Mouse (Mus musculus) brain, embryonic 14.5 days (tissue): ENCODE measurements around the gene Cd300lg. TPM values are rescaled to one million over a fixed set of nuclear protein-coding genes. Genes with fewer than 3 reads are reported as not detected.

ENCODE experiments used
- DNase-seq: peaks from one replicate; pipeline ENCODE4 v3.0.0-alpha.2; 2011; ENCODE audit warnings: low read depth
- CTCF ChIP-seq: fragments of 200-500 bp; IDR thresholded peaks from 2 replicates; pipeline ENCODE4 v1.5.1; 2012; ENCODE audit warnings: inconsistent platforms, mild to moderate bottlenecking, moderate library complexity, borderline replicate concordance; ENCODE audit not compliant: insufficient read depth, insufficient read length; ENCODE audit errors: extremely low read depth
- POLR2A ChIP-seq: fragments of 200-500 bp; IDR thresholded peaks from 2 replicates; pipeline ENCODE4 v1.6.1; 2012; ENCODE audit warnings: mild to moderate bottlenecking, inconsistent platforms, borderline replicate concordance; ENCODE audit not compliant: poor library complexity, insufficient read depth, insufficient read length, severe bottlenecking; ENCODE audit errors: extremely low read depth
- polyA plus RNA-seq: library from polyadenylated mRNA; depleted of rRNA; stranded (reverse); fragments of >200 nt; gene quantifications from 2 replicates; pipeline ENCODE4 v1.2.3, GENCODE M21; 2012; rRNA removed

Gene Cd300lg
- polyA plus RNA-seq, result 0.11 and 0.15 TPM in 2 replicates

DNA sequence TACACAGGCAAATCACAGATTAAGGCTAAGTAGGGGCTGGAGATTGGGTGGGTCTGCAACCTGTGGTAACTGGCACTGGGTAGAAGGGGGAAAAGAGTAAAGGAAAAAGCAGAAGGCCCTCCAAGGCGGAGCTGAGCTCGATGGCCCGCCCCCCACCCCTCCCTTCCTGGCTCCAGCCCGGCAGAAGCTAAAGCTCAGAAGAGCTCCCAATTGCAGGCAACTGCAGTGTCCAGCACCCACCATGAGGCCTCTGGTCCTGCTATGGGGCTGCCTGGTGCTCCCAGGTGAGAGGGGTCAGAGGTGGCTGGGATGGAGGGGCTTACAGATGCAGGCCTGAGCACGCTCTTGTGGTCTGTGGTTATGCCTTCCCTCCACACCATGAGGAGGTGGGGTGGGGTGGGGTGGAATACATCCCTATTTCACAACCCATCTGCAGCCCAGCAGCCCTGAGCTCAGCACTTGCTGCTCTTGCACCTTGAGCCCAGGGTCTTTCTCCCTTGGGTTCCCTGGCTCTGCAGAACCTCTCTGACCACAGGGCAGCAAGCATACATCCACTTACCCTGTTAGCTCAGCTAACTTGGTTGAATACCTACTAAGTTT lies at the start of gene Cd300lg:
Gene Cd300lg (plus strand): TSS at position 160 of the 600 bp plus-strand sequence.
- DNase-seq, result no peak
- TF ChIP-seq CTCF (no peak), POLR2A (no peak)

DNA sequence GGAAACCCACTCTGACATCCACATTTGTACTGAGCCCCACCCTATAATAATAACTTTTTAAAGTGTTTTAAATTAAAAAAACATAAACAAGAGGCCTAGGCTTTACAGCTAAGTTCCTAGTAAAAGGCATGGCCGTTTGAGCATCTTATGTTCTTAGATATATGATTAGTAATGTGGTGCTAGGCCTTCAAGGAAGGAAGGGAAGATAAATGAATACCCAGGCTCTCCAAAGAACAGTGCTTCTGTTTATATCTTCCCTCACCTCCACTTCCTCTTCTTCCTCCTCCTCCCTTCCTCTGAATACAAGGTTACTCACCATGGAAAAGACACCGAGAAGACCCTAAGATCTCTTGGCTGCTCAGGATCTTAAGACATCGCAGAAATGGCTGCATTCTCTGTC lies 49.5 kb upstream of the Cd300lg start:
- no peak for DNase-seq

DNA sequence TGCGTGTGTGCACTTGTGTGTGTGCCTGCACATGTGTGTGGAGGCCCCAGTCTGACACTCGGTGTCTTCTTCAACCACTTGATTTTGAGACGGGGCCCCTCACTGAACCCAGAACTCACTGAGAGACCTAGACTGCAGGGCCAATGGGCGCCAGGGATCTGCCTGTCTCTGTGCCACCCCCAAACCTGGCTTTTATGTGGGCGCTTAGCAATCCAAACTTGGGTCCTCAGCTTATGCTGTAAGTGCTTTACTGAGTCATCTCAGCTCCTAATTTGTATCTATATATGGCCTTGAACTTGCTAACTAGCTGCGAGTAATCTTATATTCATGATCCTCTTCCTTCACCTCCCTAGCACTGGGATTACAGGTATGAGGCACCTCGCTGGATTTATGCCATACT lies 48.9 kb upstream of the Cd300lg start:
- no peak for DNase-seq
- no peak for TF ChIP-seq CTCF
- no peak for TF ChIP-seq POLR2A

More for the DNA sequence above, 49.5 kb upstream of the Cd300lg start:
- no peak for TF ChIP-seq POLR2A
- TF ChIP-seq CTCF, result no peak

DNA sequence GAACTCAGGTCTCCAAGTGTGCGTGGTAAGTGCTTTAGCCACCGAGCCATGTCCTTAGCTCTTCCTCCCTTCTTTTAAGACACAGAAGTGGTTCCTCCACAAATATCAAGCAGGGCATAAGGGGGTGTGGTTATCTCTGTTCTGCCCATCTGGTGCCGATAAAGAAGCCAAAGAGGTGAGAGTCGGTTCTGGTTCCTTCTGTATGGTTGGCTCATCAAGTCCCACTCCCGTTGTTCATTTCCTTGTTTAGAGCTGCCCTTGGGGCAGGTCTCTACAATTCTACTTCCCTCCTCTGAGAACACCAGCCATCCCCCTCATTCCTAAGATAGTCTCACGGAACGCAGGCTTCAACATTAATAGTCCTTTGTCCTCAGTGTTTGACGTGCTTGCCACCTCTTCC lies 47.2 kb upstream of the Cd300lg start:
- no peak for TF ChIP-seq CTCF
- no peak for TF ChIP-seq POLR2A
- no peak for DNase-seq

DNA sequence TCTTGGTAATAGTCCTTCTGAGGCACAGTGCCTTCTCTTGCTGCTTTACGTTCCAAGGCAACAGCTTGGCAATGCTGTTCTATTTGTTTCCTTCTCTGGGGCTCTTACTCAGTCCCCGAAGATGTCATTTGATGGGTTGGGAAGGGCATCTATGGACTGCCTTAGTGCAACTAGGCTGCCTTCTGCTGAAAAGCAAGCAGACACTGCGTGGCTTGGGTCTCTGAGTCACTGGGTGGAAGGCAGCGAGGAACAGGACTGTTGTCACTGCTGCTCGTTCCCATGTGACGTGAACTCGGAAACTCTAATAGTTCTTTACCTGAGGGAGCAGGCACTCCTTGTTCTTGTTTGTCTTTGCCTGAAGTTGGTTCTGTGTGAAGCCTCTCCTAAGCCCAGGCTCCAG lies 45.4 kb upstream of the Cd300lg start:
- no peak for DNase-seq
- TF ChIP-seq POLR2A (no peak), CTCF (no peak)

DNA sequence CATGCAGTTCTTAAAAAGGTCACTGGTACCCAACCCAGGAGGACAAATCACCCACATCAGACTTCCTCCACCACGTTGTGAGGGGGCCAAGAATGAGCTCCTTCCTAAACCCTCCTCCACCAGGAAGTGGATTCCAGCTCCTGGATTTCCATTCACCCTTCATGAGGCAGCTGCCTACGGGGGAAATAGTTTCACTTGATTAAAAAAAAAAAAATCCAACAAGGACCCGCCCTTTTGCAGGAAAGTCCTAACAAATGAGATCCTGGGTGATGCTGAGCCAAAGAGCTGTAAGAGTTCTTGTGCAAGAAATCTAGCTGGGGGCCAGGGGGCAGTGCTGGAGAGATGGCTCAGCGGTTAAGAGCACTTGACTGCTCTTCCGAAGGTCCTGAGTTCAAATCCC lies 43.1 kb upstream of the Cd300lg start:
- no peak for DNase-seq
- no peak for TF ChIP-seq POLR2A

DNA sequence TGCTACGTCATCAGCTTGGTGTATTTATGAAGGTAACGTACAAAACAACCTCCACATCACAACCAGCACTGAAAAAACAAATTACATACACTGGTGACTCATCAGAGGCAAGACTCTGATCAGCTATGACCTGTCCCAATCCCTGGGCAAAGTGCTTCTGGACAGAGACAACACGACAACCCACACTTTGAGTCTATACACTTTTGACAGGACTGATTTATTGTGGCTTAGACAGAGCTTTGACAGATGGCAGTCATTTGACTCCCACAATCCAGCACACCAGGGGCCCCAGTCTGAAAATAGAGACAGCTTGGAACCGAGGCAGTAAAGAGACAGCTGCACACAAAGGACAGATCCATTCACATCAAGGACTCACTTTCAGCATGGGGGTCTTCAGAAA lies 41.8 kb upstream of the Cd300lg start:
- TF ChIP-seq POLR2A, result no peak
- TF ChIP-seq CTCF, result no peak

DNA sequence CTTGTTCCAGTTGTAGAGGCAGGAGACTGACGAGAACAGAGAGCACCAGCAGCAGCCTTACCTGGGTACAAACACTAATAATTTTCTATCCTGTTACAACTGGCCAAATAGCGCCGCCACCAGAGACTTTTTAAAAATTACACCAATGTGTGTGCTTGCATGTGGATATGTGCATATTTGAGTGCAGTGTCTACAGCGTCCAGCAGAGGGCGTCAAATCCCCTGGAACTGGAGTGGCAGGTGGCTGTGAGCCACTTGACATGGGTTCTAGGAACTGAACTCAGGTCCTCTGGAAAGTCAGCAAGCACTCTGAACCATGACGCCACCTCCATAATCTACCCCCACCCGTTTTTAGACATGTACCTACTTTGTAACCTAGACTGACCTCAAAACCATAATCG lies 37.1 kb upstream of the Cd300lg start:
- no peak for DNase-seq
- peak; percentile 53 for TF ChIP-seq CTCF
- no peak for TF ChIP-seq POLR2A

More for the DNA sequence above, 41.8 kb upstream of the Cd300lg start:
- no peak for DNase-seq

DNA sequence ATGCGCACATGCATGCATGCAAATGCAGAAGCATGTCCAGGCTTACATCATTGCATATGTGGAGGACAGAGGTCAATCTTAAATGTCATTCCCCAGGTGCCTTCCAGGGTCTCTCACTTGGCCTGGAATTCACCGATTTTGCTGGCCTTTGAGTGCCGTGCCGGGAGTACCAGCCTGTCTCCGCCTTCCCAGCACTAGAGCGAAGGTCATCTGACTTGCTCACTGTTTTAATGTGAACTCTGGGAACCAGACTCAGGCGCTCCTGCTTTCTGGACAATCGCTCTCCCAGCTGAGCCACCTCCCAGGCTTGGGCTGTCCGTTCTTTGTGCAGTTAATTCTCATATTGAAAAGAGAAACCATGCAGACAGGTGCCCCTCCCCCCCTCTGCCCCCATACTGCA lies 35.0 kb upstream of the Cd300lg start:
- DNase-seq, result peak; percentile 53
- TF ChIP-seq POLR2A (no peak), CTCF (no peak)

DNA sequence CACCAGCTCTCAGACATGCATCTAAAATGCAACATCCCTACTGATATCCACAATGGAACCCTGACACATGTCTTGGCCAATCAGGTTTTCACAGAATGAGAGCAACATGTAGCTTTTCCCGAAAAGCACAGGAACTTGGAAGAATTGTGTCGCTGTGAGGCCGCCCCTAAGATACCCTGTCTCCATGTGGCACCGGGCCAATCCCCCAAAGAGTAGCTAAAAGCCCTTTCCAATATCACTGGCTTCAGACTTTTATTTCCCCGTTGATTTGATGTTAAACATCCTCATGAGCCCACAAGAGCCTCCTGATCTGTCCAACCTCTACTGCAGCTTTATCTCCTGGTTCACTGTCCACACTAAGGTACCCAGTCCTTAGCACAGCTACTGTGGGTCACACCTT lies 34.6 kb upstream of the Cd300lg start:
- TF ChIP-seq POLR2A, result no peak

DNA sequence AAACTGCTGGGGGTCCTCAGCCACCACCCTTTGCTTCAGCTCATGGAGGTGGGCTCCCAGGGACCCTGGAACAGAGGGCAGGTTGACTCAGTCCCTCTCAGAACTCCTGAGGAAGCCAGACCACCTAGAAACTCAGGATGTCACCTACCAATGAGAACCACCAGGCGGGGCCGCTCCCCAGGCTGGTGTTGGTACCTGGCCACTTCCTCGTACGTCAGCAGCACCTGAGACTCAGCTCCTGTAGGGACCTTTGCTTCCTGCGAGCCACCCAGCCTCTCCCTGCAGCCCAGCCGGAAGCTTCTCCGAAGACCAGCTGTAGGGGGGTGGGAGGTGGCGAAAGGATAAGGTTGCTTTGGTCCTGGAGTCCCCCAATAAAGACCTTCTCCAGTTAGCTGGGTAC lies 32.9 kb upstream of the Cd300lg start:
- TF ChIP-seq CTCF (no peak), POLR2A (no peak)
- DNase-seq, result no peak

More for the DNA sequence above, 34.6 kb upstream of the Cd300lg start:
- no peak for DNase-seq

DNA sequence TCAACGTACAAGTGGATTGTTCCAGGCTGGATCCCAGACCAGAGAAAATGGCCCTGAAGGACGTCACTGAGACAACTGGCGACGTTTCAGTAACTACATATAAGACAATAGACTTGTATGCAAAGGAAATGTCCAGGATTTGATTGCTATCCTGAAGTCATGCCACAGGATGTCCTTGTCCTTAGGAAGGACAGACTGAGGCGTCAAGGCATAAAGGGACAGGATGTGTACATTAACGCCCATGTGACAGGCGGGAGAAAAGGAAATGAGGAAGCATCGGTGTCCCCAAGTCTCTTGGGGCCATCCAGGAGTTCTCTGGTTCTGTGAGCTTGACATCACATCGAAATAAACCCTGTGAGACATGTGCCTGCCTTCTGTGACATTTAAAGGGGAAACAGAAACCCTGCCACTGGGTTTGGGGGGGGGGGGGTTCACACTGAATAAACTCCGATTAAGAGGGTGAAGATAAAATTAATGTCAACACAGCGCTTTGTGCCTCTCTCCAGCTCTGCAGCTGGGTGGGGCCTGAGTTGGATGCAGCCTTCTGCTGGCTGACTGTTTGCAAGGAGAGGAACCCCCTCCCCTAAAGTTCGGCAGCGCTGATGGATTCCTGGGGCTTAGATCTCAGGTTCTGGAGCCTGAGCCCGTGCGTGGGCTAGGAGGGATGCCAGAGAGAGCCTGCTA lies 32.2 kb upstream of the Cd300lg start:
- DNase-seq, result no peak
- TF ChIP-seq POLR2A (no peak), CTCF (no peak)
